Mouse (Mus musculus) C2C12 (cell line): ENCODE data around the gene Isg20l2. TPM values are rescaled to one million over a fixed set of nuclear protein-coding genes. Genes with fewer than 3 reads are reported as not detected.

Experiments
- H3K27me3 ChIP-seq: one replicate; pipeline ENCODE4 v1.6.1; 2011; ENCODE audit not compliant: control insufficient read depth, insufficient read depth, insufficient read length
- H3K36me3 ChIP-seq: one replicate; pipeline ENCODE4 v1.6.1; 2011; ENCODE audit not compliant: control insufficient read depth, insufficient read depth
- H3K4me3 ChIP-seq: one replicate; pipeline ENCODE4 v1.5.1; 2011; ENCODE audit warnings: mild to moderate bottlenecking, control low read depth; ENCODE audit not compliant: poor library complexity, insufficient read depth, severe bottlenecking
- H3K79me2 ChIP-seq: one replicate; pipeline ENCODE4 v1.6.1; 2011; ENCODE audit not compliant: control insufficient read depth, insufficient read depth
- H3K79me3 ChIP-seq: one replicate; pipeline ENCODE4 v1.6.1; 2011; ENCODE audit warnings: low read depth, control low read depth
- H3ac ChIP-seq: one replicate; pipeline ENCODE3; 2011; ENCODE audit warnings: low read depth; ENCODE audit not compliant: control insufficient read depth, insufficient read length
- CEBPB ChIP-seq: IDR thresholded peaks from one replicate; pipeline ENCODE4 v1.6.1; 2011; ENCODE audit warnings: low read depth, mild to moderate bottlenecking, control low read depth, moderate library complexity
- CTCF ChIP-seq: IDR thresholded peaks from one replicate; pipeline ENCODE4 v1.5.1; 2011; ENCODE audit not compliant: control insufficient read depth, insufficient read depth, insufficient read length
- FOSL1 ChIP-seq: IDR thresholded peaks from one replicate; pipeline ENCODE4 v1.8.0; 2011; ENCODE audit warnings: mild to moderate bottlenecking, low read length; ENCODE audit not compliant: poor library complexity, insufficient read depth, severe bottlenecking
- MAX ChIP-seq: IDR thresholded peaks from one replicate; pipeline ENCODE4 v1.6.1; 2011; ENCODE audit warnings: mild to moderate bottlenecking, control low read depth
- MYOD1 ChIP-seq: IDR thresholded peaks from one replicate; pipeline ENCODE4 v1.6.1; 2011; ENCODE audit warnings: low read depth; ENCODE audit not compliant: control insufficient read depth, insufficient read length
- MYOG ChIP-seq: IDR thresholded peaks from one replicate; pipeline ENCODE4 v1.6.1; 2011; ENCODE audit not compliant: control insufficient read depth, insufficient read length; ENCODE audit errors: extremely low read depth
- USF1 ChIP-seq: IDR thresholded peaks from one replicate; pipeline ENCODE4 v1.6.1; 2011; ENCODE audit warnings: low read depth, mild to moderate bottlenecking, control low read depth, moderate library complexity
- polyA plus RNA-seq: library from polyadenylated mRNA; unstranded; fragments of >200 nt; fragmentation: generic; extraction: Trizol; gene quantifications from one replicate; pipeline ENCODE4 v1.2.1, GENCODE M21; 2012; ENCODE audit warnings: missing spikeins

Gene Isg20l2
- polyA plus RNA-seq, 1 experiment: 25.0 TPM

- Histone ChIP-seq H3K27me3 (no peaks in the 10 kb centered on the region), H3K79me3 (no peaks in the 10 kb centered on the region), H3K36me3 (no peaks in the 10 kb centered on the region), H3K79me2 (no peaks in the 10 kb centered on the region), H3K4me3 (no peak overlapping the region), H3ac (peak overlapping the region; percentile 22)
- TF ChIP-seq MYOG (no peak), FOSL1 (no peak), MYOD1 (no peak), CEBPB (no peak), MAX (no peak)
Measured at GRCm38 (mm10) chr3:87960191-87960585, 30.1 kb downstream of the Isg20l2 start.

DNA sequence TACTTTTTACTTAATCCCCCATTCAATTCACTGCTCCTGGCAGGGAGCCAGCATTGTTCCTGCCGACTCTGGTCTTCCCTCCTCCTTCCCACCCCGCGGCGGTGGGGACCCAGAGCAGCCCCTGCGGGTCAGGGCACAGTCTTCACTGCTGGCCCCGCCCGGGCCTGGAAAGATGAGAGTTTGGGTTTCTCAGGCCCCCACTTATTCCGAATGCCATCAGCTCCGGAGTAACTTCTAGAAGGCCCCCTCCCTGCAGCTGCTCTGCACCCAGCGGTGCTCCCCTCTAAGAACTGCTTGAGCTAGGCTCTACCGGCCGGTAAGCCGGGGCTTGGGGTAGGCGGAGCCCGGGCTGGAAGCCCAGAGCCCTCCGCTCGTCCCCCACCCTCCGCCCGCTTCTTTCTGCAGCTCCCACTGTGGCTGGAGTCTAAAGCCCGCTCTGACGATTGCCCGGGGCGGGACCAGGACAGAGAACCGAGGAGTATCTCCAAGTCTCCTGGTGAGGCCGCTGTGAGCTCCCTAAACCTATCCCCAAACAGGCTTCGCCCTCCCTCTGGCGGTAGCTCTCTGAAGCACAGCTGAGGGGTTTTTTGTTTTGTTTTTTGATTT lies 30.6 kb downstream of the Isg20l2 start:
- Histone ChIP-seq H3ac (peak overlapping the region; percentile 31), H3K79me3 (no peaks in the 10 kb centered on the region), H3K4me3 (no peak overlapping the region), H3K79me2 (no peaks in the 10 kb centered on the region), H3K36me3 (no peaks in the 10 kb centered on the region), H3K27me3 (no peaks in the 10 kb centered on the region)
- TF ChIP-seq CTCF (peak; percentile 67), MYOD1 (no peak)

DNA sequence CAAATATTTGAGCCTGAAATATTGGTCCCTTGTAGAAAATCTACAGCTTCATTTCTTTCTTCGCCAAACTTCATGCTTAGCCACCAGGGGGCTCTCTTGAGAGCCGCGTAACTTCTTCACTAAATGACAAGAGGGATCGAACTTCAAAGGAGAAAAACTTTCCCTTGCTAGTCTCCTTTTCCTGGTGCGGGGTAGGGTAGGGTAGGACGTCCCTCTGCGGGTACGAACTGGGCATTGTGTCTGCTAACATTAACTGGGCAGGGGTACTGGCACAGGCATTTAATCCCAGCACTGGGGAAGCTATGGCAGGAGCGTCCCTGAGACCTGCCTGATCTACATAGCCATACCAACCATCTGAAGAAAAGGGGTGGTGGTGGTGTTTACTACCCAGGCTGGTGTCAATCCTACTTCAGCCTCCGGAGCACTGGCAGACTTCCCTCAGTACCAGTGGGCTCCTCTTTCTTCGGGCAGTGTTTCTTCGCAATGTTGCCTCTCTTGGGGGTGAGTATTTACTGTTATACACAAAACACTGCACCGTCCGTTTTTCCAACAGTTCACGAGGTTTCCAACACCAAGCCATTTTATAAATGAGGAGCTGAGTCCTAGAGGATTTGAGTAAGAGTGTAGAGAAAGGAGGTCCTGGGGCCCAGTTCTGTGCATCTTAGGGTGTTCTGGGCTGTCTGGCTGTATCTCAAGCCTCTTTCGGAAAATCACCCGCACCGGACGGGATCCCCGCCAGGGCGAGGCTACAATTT lies 40.2 kb downstream of the Isg20l2 start:
- peaks cover 42% of the 10 kb centered on the region for H3K79me3 ChIP-seq
- no peaks in the 10 kb centered on the region for H3K27me3 ChIP-seq
- TF ChIP-seq FOSL1 (no peak), CTCF (no peak), MYOD1 (no peak), USF1 (no peak), MAX (no peak), CEBPB (no peak), MYOG (no peak)
- H3K79me2 ChIP-seq: peaks cover 45% of the 10 kb centered on the region
- H3K36me3 ChIP-seq: peaks cover 24% of the 10 kb centered on the region
- H3ac ChIP-seq: peak overlapping the region; percentile 76
- H3K4me3 ChIP-seq: peak overlapping the region; percentile 72

GRCm38 (mm10) chr3:87970939-87971488 lies 40.9 kb downstream of the Isg20l2 start, which contains the start of gene Nes:
Gene Nes, plus strand, starts transcription at chr3:87971078.
- Histone ChIP-seq H3K4me3 (peak within 1 kb of the TSS; percentile 72), H3ac (peak within 1 kb of the TSS; percentile 85), H3K36me3 (peaks cover 30% of the 10 kb centered on the region), H3K27me3 (no peaks in the 10 kb centered on the region), H3K79me3 (peaks cover 45% of the 10 kb centered on the region), H3K79me2 (peaks cover 51% of the 10 kb centered on the region)
- TF ChIP-seq MAX (peak; percentile 44), USF1 (no peak), CTCF (no peak), MYOG (no peak), CEBPB (no peak), MYOD1 (no peak), FOSL1 (no peak)

DNA sequence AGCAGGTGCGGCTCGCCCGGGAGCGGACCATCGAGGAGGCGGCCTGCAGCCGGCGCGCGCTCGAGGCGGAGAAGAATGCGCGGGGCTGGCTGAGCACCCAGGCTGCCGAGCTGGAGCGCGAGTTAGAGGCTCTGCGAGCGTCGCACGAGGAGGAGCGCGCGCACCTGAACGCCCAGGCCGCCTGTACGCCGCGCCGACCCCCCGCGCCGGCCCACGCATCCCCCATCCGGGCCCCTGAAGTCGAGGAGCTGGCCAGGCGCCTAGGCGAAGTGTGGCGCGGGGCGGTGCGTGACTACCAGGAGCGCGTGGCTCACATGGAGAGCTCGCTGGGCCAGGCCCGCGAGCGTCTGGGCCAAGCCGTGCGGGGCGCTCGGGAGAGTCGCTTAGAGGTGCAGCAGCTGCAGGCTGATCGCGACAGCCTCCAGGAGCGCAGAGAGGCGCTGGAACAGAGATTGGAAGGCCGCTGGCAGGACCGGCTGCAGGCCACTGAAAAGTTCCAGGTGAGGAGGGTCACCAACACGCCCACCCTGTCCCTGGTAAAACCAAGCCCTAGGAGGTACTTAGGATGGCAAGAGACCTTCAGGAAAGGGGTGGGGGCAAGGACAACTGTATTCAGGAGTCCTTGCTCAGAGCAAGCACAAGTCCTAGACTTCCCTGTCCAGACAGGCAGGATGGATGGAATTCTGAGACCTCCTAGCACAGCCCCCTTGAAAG lies 41.5 kb downstream of the Isg20l2 start:
- Histone ChIP-seq H3K36me3 (peaks cover 36% of the 10 kb centered on the region), H3K4me3 (peak overlapping the region; percentile 72), H3K79me3 (peaks cover 46% of the 10 kb centered on the region), H3ac (peak overlapping the region; percentile 85), H3K27me3 (no peaks in the 10 kb centered on the region), H3K79me2 (peaks cover 56% of the 10 kb centered on the region)
- TF ChIP-seq CEBPB (no peak), MYOD1 (no peak)
